10 mouse cellular contexts compared by ENCODE assay signal in genomic region chr5:114418541-114418940, GRCm38 (mm10). TPM values are rescaled to one million over a fixed set of nuclear protein-coding genes. Genes with fewer than 3 reads are reported as not detected.
DNase-seq lines count a peak whose midpoint lies in the region; ATAC-seq and TF ChIP-seq lines count a peak whose summit lies in the region.
"Had no signal": no experiment of that assay in that cellular context is flagged by ENCODE, and none has a peak within 500 bp of the region (broad histone marks: within the 10 kb centered on the region; RNA-seq: fewer than 3 reads in every experiment).

No protein-coding gene starts in this region.

- ATAC-seq in forebrain, postnatal 0 days: peak; percentile 59
- ATAC-seq in forebrain, embryonic 11.5 days (replicated peaks; ENCODE audit: low FRiP score): no peak
- no peak for ATAC-seq in liver, embryonic 14.5 days (ENCODE audit: insufficient read depth)
- ATAC-seq in liver, embryonic 12.5 days: no peak

- no peaks in the 10 kb centered on the region for H3K9me3 ChIP-seq in forebrain, postnatal 0 days (ENCODE audit: low read length)
- H3K9me3 ChIP-seq in forebrain, embryonic 11.5 days (ENCODE audit: control insufficient read depth, low read length): no peaks in the 10 kb centered on the region
- no peaks in the 10 kb centered on the region for H3K9me3 ChIP-seq in liver, embryonic 14.5 days (ENCODE audit: control insufficient read depth, low read length)
- no peaks in the 10 kb centered on the region for H3K9me3 ChIP-seq in liver, embryonic 12.5 days (replicated peaks)
- H3K9me3 ChIP-seq: limb, embryonic 13.5 days had no signal

- H3K27ac ChIP-seq in forebrain, postnatal 0 days (ENCODE audit: low read depth, low read length): no peak overlapping the region
- H3K27ac ChIP-seq in forebrain, embryonic 11.5 days (ENCODE audit: low read depth, low read length): no peak overlapping the region
- no peak overlapping the region for H3K27ac ChIP-seq in liver, embryonic 14.5 days
- H3K27ac ChIP-seq in liver, embryonic 12.5 days: no peak overlapping the region
- H3K27ac ChIP-seq in olfactory bulb, adult 2 months (ENCODE audit: insufficient read depth, low read depth, low read length): no peak overlapping the region
- H3K27ac ChIP-seq: limb, embryonic 13.5 days had no signal

- no peaks in the 10 kb centered on the region for H3K4me1 ChIP-seq in forebrain, postnatal 0 days (ENCODE audit: insufficient read depth)
- H3K4me1 ChIP-seq in forebrain, embryonic 11.5 days (replicated peaks; ENCODE audit: control insufficient read depth, insufficient read depth, low read length): no peaks in the 10 kb centered on the region
- H3K4me1 ChIP-seq in liver, embryonic 14.5 days (replicated peaks; ENCODE audit: control insufficient read depth in 2 of 2, insufficient read depth in 2 of 2, low read length in 1 of 2): no peaks in the 10 kb centered on the region
- H3K4me1 ChIP-seq in liver, embryonic 12.5 days: peaks cover 17% of the 10 kb centered on the region
- H3K4me1 ChIP-seq in olfactory bulb, adult 2 months (ENCODE audit: control insufficient read depth, insufficient read depth, low read length): 0 out of 2 replicates have a peak, but pooled peaks cover 8% of the 10 kb centered on the region
- H3K4me1 ChIP-seq: limb, embryonic 13.5 days had no signal

- no peaks in the 10 kb centered on the region for H3K27me3 ChIP-seq in forebrain, postnatal 0 days (ENCODE audit: insufficient read depth, low read length)
- H3K27me3 ChIP-seq in forebrain, embryonic 11.5 days (ENCODE audit: control insufficient read depth, insufficient read depth, low read length): no peaks in the 10 kb centered on the region
- no peaks in the 10 kb centered on the region for H3K27me3 ChIP-seq in liver, embryonic 14.5 days (ENCODE audit: control insufficient read depth, insufficient read depth, low read length)
- H3K27me3 ChIP-seq in liver, embryonic 12.5 days (replicated peaks): no peaks in the 10 kb centered on the region
- H3K27me3 ChIP-seq: limb, embryonic 13.5 days had no signal

- peak; percentile 67 for TF ChIP-seq CTCF in forebrain, postnatal 0 days (IDR thresholded peaks at IDR 0.05; ENCODE audit: low read depth)
- TF ChIP-seq CTCF in liver, embryonic 14.5 days (IDR thresholded peaks at IDR 0.05; ENCODE audit: low read depth): peak; percentile 64
- 0 out of 2 replicates have a peak, but pooled peaks have one; percentile 9 for TF ChIP-seq CTCF in olfactory bulb, adult 2 months (IDR thresholded peaks at IDR 0.05; ENCODE audit: insufficient read depth, low read depth, low read length)

- no peak overlapping the region for H3K9ac ChIP-seq in forebrain, postnatal 0 days
- H3K9ac ChIP-seq in forebrain, embryonic 11.5 days (ENCODE audit: low read length): no peak overlapping the region
- no peak overlapping the region for H3K9ac ChIP-seq in liver, embryonic 14.5 days (replicated peaks)
- H3K9ac ChIP-seq in liver, embryonic 12.5 days: no peak overlapping the region
- H3K9ac ChIP-seq: limb, embryonic 13.5 days had no signal

- DNase-seq in forebrain, postnatal 0 days: no peak
- DNase-seq in forebrain, embryonic 11.5 days (ENCODE audit: low spot score): no peak
- DNase-seq in liver, embryonic 14.5 days (ENCODE audit: low read depth in 3 of 3, low spot score in 3 of 3): no peak
- DNase-seq in ZHBTc4 (ENCODE audit: low read depth, low spot score): peak; percentile 46
- DNase-seq in frontal cortex, postnatal 36 days (ENCODE audit: low spot score in 2 of 2): no peak
- DNase-seq in MN1 (ENCODE audit: low spot score): no peak
- DNase-seq: cerebellum, adult 18-20 months had no signal

- WGBS in forebrain, postnatal 0 days: 88% methylated on average over 8 of the region's 8 CpGs
- 88% methylated on average over 8 of the region's 8 CpGs for WGBS in forebrain, embryonic 11.5 days
- 80% methylated on average over 8 of the region's 8 CpGs for WGBS in liver, embryonic 14.5 days (ENCODE audit: insufficient replicate concordance)
- 72% methylated on average over 8 of the region's 8 CpGs for WGBS in liver, embryonic 12.5 days (ENCODE audit: insufficient replicate concordance)
- 82% methylated on average over 8 of the region's 8 CpGs for WGBS in olfactory bulb, adult 2 months

- H3K4me2 ChIP-seq in forebrain, postnatal 0 days (ENCODE audit: low read depth): no peak overlapping the region
- H3K4me2 ChIP-seq in forebrain, embryonic 11.5 days (ENCODE audit: low read depth, low read length, severe bottlenecking): no peak overlapping the region
- H3K4me2 ChIP-seq in liver, embryonic 14.5 days (ENCODE audit: low read depth): no peak overlapping the region
- no peak overlapping the region for H3K4me2 ChIP-seq in liver, embryonic 12.5 days
- H3K4me2 ChIP-seq: limb, embryonic 13.5 days had no signal

- no peak for TF ChIP-seq EP300 in liver, embryonic 14.5 days (IDR thresholded peaks at IDR 0.05; ENCODE audit: low read depth)

- H3K4me3 ChIP-seq in forebrain, postnatal 0 days (ENCODE audit: low read depth, low read length): no peak overlapping the region
- H3K4me3 ChIP-seq in forebrain, embryonic 11.5 days (ENCODE audit: low read depth, low read length): no peak overlapping the region
- no peak overlapping the region for H3K4me3 ChIP-seq in liver, embryonic 14.5 days (ENCODE audit: insufficient read depth in 1 of 2, low read depth in 2 of 2, low read length in 2 of 2)
- H3K4me3 ChIP-seq in liver, embryonic 12.5 days: no peak overlapping the region
- H3K4me3 ChIP-seq in olfactory bulb, adult 2 months (ENCODE audit: insufficient read depth, low read depth, low read length): no peak overlapping the region
- H3K4me3 ChIP-seq: limb, embryonic 13.5 days had no signal

- H3K36me3 ChIP-seq in forebrain, postnatal 0 days (ENCODE audit: insufficient read depth): peaks cover 76% of the 10 kb centered on the region
- H3K36me3 ChIP-seq in forebrain, embryonic 11.5 days (ENCODE audit: control insufficient read depth, insufficient read depth, low read length): peaks cover 2% of the 10 kb centered on the region; the same call in 1 of the 2 replicates
- peaks cover 13% of the 10 kb centered on the region for H3K36me3 ChIP-seq in liver, embryonic 14.5 days (replicated peaks; ENCODE audit: control insufficient read depth, insufficient read depth, low read depth)
- peaks cover 75% of the 10 kb centered on the region for H3K36me3 ChIP-seq in liver, embryonic 12.5 days

- no peak for TF ChIP-seq POLR2A in olfactory bulb, adult 2 months (IDR thresholded peaks at IDR 0.05; ENCODE audit: insufficient read depth, low read depth, low read length)

RNA-seq across cellular contexts. Expression of gene Mmab, which starts 25.3 kb away (rescaled TPM):
- total RNA-seq in forebrain, postnatal 0 days (2014; rRNA removed): 26.2 and 26.8 TPM in 2 replicates
- polyA plus RNA-seq in forebrain, postnatal 0 days (2015; fragmentation: Nextera tagmentation; extraction: Ambion mirVana): 22.7 and 28.6 TPM in 2 replicates
- 27.7 and 30.6 TPM in 2 replicates for polyA plus RNA-seq in forebrain, embryonic 11.5 days (2014; fragmentation: Nextera tagmentation; extraction: Ambion mirVana)
- polyA plus RNA-seq in liver, embryonic 14.5 days (2012; rRNA removed): 7.1 and 7.2 TPM in 2 replicates
- polyA plus RNA-seq in liver, embryonic 14.5 days (2014; fragmentation: Nextera tagmentation; extraction: Ambion mirVana): 9.1 and 9.5 TPM in 2 replicates
- polyA plus RNA-seq in liver, embryonic 12.5 days (2016; fragmentation: Nextera tagmentation; extraction: Ambion mirVana): 17.7 and 17.9 TPM in 2 replicates
- polyA plus RNA-seq in olfactory bulb, adult 2 months (2012; ENCODE audit: insufficient read depth, insufficient read length, low replicate concordance, missing spikeins): not detected in 2 replicates

RNA-seq across cellular contexts. Expression of gene Mvk, which starts 25.5 kb away (rescaled TPM):
- 99.3 and 112 TPM in 2 replicates for total RNA-seq in forebrain, postnatal 0 days (2014; rRNA removed)
- 59.0 and 65.7 TPM in 2 replicates for polyA plus RNA-seq in forebrain, postnatal 0 days (2015; fragmentation: Nextera tagmentation; extraction: Ambion mirVana)
- 58.3 and 65.0 TPM in 2 replicates for polyA plus RNA-seq in forebrain, embryonic 11.5 days (2014; fragmentation: Nextera tagmentation; extraction: Ambion mirVana)
- 20.2 and 21.6 TPM in 2 replicates for polyA plus RNA-seq in liver, embryonic 14.5 days (2012; rRNA removed)
- 30.9 and 32.6 TPM in 2 replicates for polyA plus RNA-seq in liver, embryonic 14.5 days (2014; fragmentation: Nextera tagmentation; extraction: Ambion mirVana)
- 34.6 and 35.2 TPM in 2 replicates for polyA plus RNA-seq in liver, embryonic 12.5 days (2016; fragmentation: Nextera tagmentation; extraction: Ambion mirVana)
- not detected in 2 replicates for polyA plus RNA-seq in olfactory bulb, adult 2 months (2012; ENCODE audit: insufficient read depth, insufficient read length, low replicate concordance, missing spikeins)

RNA-seq across cellular contexts. Expression of gene Ube3b, which starts 38.1 kb away (rescaled TPM):
- total RNA-seq in forebrain, postnatal 0 days (2014; rRNA removed): 45.1 and 46.8 TPM in 2 replicates
- 31.0 and 35.2 TPM in 2 replicates for polyA plus RNA-seq in forebrain, postnatal 0 days (2015; fragmentation: Nextera tagmentation; extraction: Ambion mirVana)
- polyA plus RNA-seq in forebrain, embryonic 11.5 days (2014; fragmentation: Nextera tagmentation; extraction: Ambion mirVana): 52.9 and 59.6 TPM in 2 replicates
- polyA plus RNA-seq in liver, embryonic 14.5 days (2012; rRNA removed): 12.9 and 13.9 TPM in 2 replicates
- polyA plus RNA-seq in liver, embryonic 14.5 days (2014; fragmentation: Nextera tagmentation; extraction: Ambion mirVana): 14.6 and 18.2 TPM in 2 replicates
- 25.0 and 26.5 TPM in 2 replicates for polyA plus RNA-seq in liver, embryonic 12.5 days (2016; fragmentation: Nextera tagmentation; extraction: Ambion mirVana)
- polyA plus RNA-seq in olfactory bulb, adult 2 months (2012; ENCODE audit: insufficient read depth, insufficient read length, low replicate concordance, missing spikeins): 59.2 and 294 TPM in 2 replicates

RNA-seq across cellular contexts. Expression of gene Kctd10, which starts 38.2 kb away (rescaled TPM):
- total RNA-seq in forebrain, postnatal 0 days (2014; rRNA removed): 61.6 and 63.0 TPM in 2 replicates
- 69.7 and 74.1 TPM in 2 replicates for polyA plus RNA-seq in forebrain, postnatal 0 days (2015; fragmentation: Nextera tagmentation; extraction: Ambion mirVana)
- 86.4 and 93.3 TPM in 2 replicates for polyA plus RNA-seq in forebrain, embryonic 11.5 days (2014; fragmentation: Nextera tagmentation; extraction: Ambion mirVana)
- 12.3 and 13.0 TPM in 2 replicates for polyA plus RNA-seq in liver, embryonic 14.5 days (2012; rRNA removed)
- polyA plus RNA-seq in liver, embryonic 14.5 days (2014; fragmentation: Nextera tagmentation; extraction: Ambion mirVana): 16.6 and 18.8 TPM in 2 replicates
- 35.5 and 36.2 TPM in 2 replicates for polyA plus RNA-seq in liver, embryonic 12.5 days (2016; fragmentation: Nextera tagmentation; extraction: Ambion mirVana)
- not detected in 2 replicates for polyA plus RNA-seq in olfactory bulb, adult 2 months (2012; ENCODE audit: insufficient read depth, insufficient read length, low replicate concordance, missing spikeins)

Comparison
In these comparisons a context has a peak if more than half of its experiments do, and no peak if none do; other contexts are left out.
1. CTCF ChIP-seq: peak in every context shown above with its lines; median percentile 67 in forebrain, postnatal 0 days; 64 in liver, embryonic 14.5 days; 9 in olfactory bulb, adult 2 months.
2. RNA of gene Mvk, which starts 25.5 kb away (polyA plus RNA-seq): 59.0 to 65.7 TPM in forebrain, postnatal 0 days, 58.3 to 65.0 TPM in forebrain, embryonic 11.5 days, 34.6 to 35.2 TPM in liver, embryonic 12.5 days and 20.2 to 32.6 TPM in liver, embryonic 14.5 days; not detected in olfactory bulb, adult 2 months; every median in the first group is over 10 times any median in the second.